Mouse (Mus musculus) hindbrain, embryonic 11.5 days (tissue): Measurements from ENCODE around the gene Hnrnpul1. TPM values are rescaled to one million over a fixed set of nuclear protein-coding genes. Genes with fewer than 3 reads are reported as not detected.
A peak's percentile ranks its signal among the peaks of the same experiment; 100 is the strongest.

ENCODE experiments used
- ATAC-seq: fragments of 200-750 bp; cut with Nextera tagmentation; 2 replicates; pipeline ENCODE4 v1.8.0; 2017; ENCODE audit warnings: mild to moderate bottlenecking, moderate TSS enrichment, moderate library complexity; ENCODE audit not compliant: low FRiP score
- DNase-seq: peaks from one replicate; pipeline ENCODE4 v3.0.0-alpha.2; 2015; ENCODE audit warnings: low spot score
- H3K27ac ChIP-seq: fragments of 300-500 bp; sonication (generic); 2 replicates; pipeline ENCODE4 v1.5.1; 2014; ENCODE audit warnings: mild to moderate bottlenecking, low read depth, low read length
- H3K27me3 ChIP-seq: fragments of 300-500 bp; sonication (generic); 2 replicates; pipeline ENCODE4 v1.6.1; 2014; ENCODE audit warnings: mild to moderate bottlenecking, low read length, moderate library complexity, mixed read lengths; ENCODE audit not compliant: control insufficient read depth, insufficient read depth
- H3K36me3 ChIP-seq: fragments of 300-500 bp; sonication (generic); 2 replicates; pipeline ENCODE4 v1.6.1; 2014; ENCODE audit warnings: mild to moderate bottlenecking, low read length, moderate library complexity, mixed read lengths; ENCODE audit not compliant: control insufficient read depth, insufficient read depth
- H3K4me1 ChIP-seq: fragments of 300-500 bp; sonication (generic); replicated peaks from 2 replicates; pipeline ENCODE4 v1.6.1; 2014; ENCODE audit warnings: low read length, mixed read lengths; ENCODE audit not compliant: control insufficient read depth, insufficient read depth
- H3K4me2 ChIP-seq: fragments of 300-500 bp; sonication (generic); replicated peaks from 2 replicates; pipeline ENCODE4 v1.6.1; 2014; ENCODE audit warnings: mild to moderate bottlenecking, low read depth, low read length
- H3K4me3 ChIP-seq: fragments of 300-500 bp; sonication (generic); 2 replicates; pipeline ENCODE4 v1.5.1; 2014; ENCODE audit warnings: low read depth, low read length
- H3K9ac ChIP-seq: fragments of 300-500 bp; sonication (generic); 2 replicates; pipeline ENCODE4 v1.6.1; 2014; ENCODE audit warnings: low read depth, low read length
- H3K9me3 ChIP-seq: fragments of 300-500 bp; sonication (generic); 2 replicates; pipeline ENCODE4 v1.6.1; 2016; ENCODE audit warnings: low read length; ENCODE audit not compliant: control insufficient read depth
- whole genome bisulfite sequencing: fragments of 180-500 bp; shearing (Covaris S2); extraction: QIAGEN DNeasy Blood & Tissue Kit; methylation state at CpG from one replicate; pipeline ENCODE4 v1.1.7; 2014; 5-methylcytosine and 5-hydroxymethylcytosine counted together
- polyA plus RNA-seq: library from polyadenylated mRNA; unstranded; fragments of >200 nt; fragmentation: Nextera tagmentation; extraction: Ambion mirVana; gene quantifications from 2 replicates; pipeline ENCODE4 v1.2.1, GENCODE M21; 2014

Hnrnpul1 gene
- polyA plus RNA-seq, 1 experiment from 2014 or later: 70.1 TPM

DNA sequence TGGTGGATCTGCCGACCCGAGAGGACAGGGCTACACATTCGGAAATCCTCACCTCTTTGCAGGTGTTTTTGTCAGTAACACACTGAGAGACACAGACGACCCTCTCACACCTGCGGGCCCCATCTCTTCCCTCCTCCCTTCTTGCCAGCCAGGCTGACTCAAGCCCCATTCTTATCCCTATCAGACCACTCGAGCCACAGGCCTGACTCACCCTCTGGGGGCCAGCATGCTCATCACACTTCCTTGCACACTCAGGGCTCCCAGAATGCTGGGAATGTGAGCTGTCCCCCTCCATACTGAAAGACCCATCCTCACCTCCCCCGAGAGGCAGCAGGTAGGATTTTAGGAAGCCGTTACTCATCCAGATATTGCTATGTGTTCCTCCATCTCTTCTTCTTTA lies 29.2 kb upstream of the Hnrnpul1 start:
- H3K9me3 ChIP-seq: no peaks in the 10 kb centered on the region
- H3K4me2 ChIP-seq: no peak overlapping the region
- H3K4me3 ChIP-seq: no peak overlapping the region
- H3K9ac ChIP-seq: no peak overlapping the region
- DNase-seq (no peak), ATAC-seq (no peak)
- peaks cover 11% of the 10 kb centered on the region for H3K4me1 ChIP-seq
- no peak overlapping the region for H3K27ac ChIP-seq
- no peaks in the 10 kb centered on the region for H3K36me3 ChIP-seq
- 80% methylated on average over 8 of the region's 8 CpGs for WGBS
- 0 out of 2 replicates have a peak, but pooled peaks cover 2% of the 10 kb centered on the region for H3K27me3 ChIP-seq

DNA sequence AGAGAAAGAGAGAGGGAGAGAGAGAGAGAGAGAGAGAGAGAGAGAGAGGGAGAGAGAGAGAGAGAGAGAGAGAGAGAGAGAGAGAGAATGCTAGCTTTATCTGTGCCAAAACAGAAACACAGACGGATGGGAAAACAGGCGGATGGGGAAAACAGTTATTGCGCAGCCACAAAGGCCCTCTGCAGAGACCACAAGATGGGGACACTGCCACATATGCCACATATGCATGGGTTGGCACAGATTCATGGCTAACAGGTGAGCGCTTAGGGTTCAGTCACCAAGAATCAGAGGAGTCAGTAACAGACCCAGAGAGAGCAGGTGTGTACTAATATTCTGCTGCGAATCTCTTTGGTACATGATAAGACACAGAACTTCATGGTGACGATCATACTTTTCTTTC lies 28.2 kb upstream of the Hnrnpul1 start:
- ATAC-seq (no peak), DNase-seq (no peak)
- H3K4me2 ChIP-seq: no peak overlapping the region

DNA sequence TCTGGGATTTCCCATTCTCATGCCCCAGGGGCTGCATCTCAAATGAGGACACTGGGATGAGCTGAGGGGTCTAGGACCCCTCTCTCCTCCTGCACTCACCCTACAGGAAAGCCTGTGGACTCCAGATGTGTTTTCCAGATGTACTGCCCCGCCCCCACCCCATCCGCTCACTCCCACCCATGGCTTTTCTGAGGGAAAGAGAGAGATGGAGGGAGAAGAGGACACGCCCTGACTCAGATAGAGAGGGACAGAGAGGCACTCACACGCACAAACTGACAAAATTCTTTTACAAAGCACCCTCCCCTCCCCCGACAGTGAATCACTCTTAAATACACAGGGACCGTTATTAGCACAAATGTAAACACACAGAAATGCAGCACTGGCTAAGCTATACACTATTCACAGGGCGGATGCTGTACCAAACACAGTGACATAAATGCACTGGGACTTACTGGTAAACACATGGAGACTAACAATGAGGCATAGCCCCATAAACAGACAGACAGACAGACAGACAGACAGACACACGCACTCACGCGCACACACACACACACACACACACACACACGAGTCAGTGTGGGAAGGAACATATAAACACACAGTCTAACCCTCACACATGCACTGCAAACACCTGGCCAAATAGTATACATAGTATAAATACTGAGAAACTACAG lies 27.5 kb upstream of the Hnrnpul1 start:
- ATAC-seq (peak; percentile 61), DNase-seq (peak; percentile 24)
- H3K9me3 ChIP-seq: no peaks in the 10 kb centered on the region
- H3K9ac ChIP-seq: peak overlapping the region; percentile 50
- peak overlapping the region; percentile 22 for H3K4me3 ChIP-seq
- WGBS: 52% methylated on average over 11 of the region's 11 CpGs
- no peak overlapping the region for H3K27ac ChIP-seq
- H3K36me3 ChIP-seq: no peaks in the 10 kb centered on the region
- H3K4me1 ChIP-seq: no peaks in the 10 kb centered on the region
- H3K27me3 ChIP-seq: no peaks in the 10 kb centered on the region
- peak overlapping the region; percentile 48 for H3K4me2 ChIP-seq

More for the DNA sequence above, 28.2 kb upstream of the Hnrnpul1 start:
- Histone ChIP-seq H3K27me3 (0 out of 2 replicates have a peak, but pooled peaks cover 2% of the 10 kb centered on the region), H3K36me3 (no peaks in the 10 kb centered on the region), H3K27ac (no peak overlapping the region), H3K9me3 (no peaks in the 10 kb centered on the region), H3K4me3 (no peak overlapping the region), H3K4me1 (peaks cover 5% of the 10 kb centered on the region), H3K9ac (no peak overlapping the region)
- WGBS: 79% methylated on average over 6 of the region's 6 CpGs

DNA sequence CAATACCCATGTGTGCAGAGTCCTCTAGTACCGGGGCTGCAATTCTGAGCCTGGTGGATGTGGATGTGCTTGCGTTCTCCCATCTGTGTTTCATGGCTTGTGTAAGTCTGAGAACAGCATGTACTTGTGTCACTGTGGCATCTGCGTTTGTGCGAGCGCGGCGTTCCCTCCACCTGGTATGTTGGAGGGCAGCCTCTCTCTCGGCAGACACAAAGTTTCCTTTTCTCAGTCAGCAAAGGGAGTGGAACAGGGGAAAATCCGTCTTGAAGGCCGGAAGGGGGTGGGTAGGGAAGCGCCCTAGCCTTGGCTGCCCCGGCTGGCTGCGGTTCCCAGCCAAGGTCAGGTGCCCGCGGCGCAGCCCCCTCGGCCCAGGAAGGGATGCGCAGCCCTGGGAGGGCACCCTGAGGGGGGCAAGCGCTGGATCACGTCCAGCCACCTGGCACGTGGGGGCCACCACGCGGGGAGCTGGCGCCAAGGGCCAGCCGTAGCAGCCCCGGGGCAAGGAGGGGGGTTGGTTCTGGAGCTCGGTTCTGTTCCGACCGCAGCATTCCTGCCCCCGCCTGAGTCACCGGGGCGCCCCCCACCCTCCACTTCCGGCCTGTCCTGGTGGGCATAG lies 26.9 kb upstream of the Hnrnpul1 start:
- WGBS: 9% methylated on average over 33 of the region's 33 CpGs
- no peak overlapping the region for H3K27ac ChIP-seq
- no peaks in the 10 kb centered on the region for H3K36me3 ChIP-seq
- ATAC-seq (peak; percentile 45; the same call in 1 of the 2 replicates), DNase-seq (peak; percentile 26)
- peak overlapping the region; percentile 22 for H3K4me3 ChIP-seq
- peak overlapping the region; percentile 50 for H3K9ac ChIP-seq
- peak overlapping the region; percentile 48 for H3K4me2 ChIP-seq
- no peaks in the 10 kb centered on the region for H3K9me3 ChIP-seq
- H3K27me3 ChIP-seq: no peaks in the 10 kb centered on the region
- no peaks in the 10 kb centered on the region for H3K4me1 ChIP-seq

DNA sequence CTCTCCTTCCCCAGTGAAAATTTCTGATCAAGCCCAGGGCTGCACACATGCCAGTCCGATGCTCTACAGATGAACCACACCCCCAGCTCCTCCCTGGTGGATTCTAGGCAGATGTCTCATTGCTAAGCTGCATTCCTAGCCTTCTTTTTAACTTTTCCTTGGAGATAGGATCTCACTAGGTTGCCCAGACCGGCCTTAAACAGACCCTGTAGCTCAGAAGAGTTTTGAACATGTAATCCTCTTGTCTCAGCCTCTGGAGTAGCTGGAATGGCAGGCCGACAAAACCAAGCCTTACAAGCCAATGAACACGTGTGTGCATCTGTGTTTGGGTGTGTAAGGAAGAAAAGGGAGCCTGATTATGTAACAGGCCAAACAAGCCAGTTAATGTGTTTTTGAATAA lies 26.2 kb upstream of the Hnrnpul1 start:
- H3K4me2 ChIP-seq: no peak overlapping the region; the same call in 1 of the 2 replicates
- no peak for ATAC-seq
- H3K9ac ChIP-seq: no peak overlapping the region
- 51% methylated on average over 4 of the region's 4 CpGs for WGBS
- H3K27me3 ChIP-seq: no peaks in the 10 kb centered on the region
- no peak overlapping the region for H3K27ac ChIP-seq
- H3K36me3 ChIP-seq: no peaks in the 10 kb centered on the region
- no peak overlapping the region for H3K4me3 ChIP-seq
- DNase-seq: no peak
- no peaks in the 10 kb centered on the region for H3K9me3 ChIP-seq
- no peaks in the 10 kb centered on the region for H3K4me1 ChIP-seq

DNA sequence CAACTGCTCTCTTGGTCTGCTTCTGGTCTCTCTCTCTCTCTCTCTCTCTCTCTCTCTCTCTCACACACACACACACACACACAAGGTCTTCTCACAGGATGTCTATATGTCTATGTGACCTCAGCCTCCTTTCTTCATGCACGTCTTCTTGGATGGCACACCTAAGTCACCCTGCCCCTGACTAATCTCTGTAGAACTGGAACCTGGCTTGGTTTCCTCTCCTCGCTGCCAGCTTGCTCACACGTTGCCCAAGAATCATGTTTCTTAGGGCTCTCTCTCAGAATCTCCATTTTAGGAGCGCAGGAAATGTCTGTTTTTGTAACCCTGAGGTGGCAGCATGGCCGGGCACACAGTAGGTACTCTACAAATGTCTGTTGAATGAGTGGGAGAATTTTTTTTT lies 25.5 kb upstream of the Hnrnpul1 start:
- Histone ChIP-seq H3K4me3 (no peak overlapping the region), H3K4me2 (no peak overlapping the region), H3K27ac (no peak overlapping the region), H3K4me1 (no peaks in the 10 kb centered on the region), H3K27me3 (no peaks in the 10 kb centered on the region), H3K36me3 (no peaks in the 10 kb centered on the region), H3K9ac (no peak overlapping the region), H3K9me3 (no peaks in the 10 kb centered on the region)
- no peak for DNase-seq
- ATAC-seq: no peak
- 91% methylated on average over 5 of the region's 5 CpGs for WGBS

DNA sequence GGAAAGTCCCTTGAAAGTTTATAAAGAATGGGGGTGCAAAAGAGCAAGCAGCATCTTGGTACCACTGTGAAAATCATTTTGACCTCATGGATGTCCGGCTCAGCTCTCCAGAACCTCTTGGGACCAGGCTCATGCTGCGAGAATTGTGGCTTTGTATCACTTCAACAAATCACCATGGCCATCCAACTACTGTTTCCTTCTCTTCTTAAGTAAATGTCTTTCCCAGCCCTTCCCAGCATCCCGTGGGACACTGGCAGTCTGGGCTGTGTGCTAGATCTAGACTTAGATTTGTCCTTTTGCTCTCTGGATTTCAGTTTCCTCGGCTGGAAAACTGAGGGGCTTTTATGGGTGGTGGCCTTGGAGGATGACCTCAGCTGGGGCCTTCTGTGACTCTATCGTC lies 13.7 kb upstream of the Hnrnpul1 start:
- H3K4me2 ChIP-seq: no peak overlapping the region
- H3K4me3 ChIP-seq: no peak overlapping the region
- WGBS: 86% methylated on average over 5 of the region's 5 CpGs
- DNase-seq: no peak
- H3K9ac ChIP-seq: no peak overlapping the region
- ATAC-seq: no peak
- H3K27ac ChIP-seq: no peak overlapping the region
- no peaks in the 10 kb centered on the region for H3K4me1 ChIP-seq
- H3K27me3 ChIP-seq: no peaks in the 10 kb centered on the region
- no peaks in the 10 kb centered on the region for H3K36me3 ChIP-seq
- no peaks in the 10 kb centered on the region for H3K9me3 ChIP-seq

DNA sequence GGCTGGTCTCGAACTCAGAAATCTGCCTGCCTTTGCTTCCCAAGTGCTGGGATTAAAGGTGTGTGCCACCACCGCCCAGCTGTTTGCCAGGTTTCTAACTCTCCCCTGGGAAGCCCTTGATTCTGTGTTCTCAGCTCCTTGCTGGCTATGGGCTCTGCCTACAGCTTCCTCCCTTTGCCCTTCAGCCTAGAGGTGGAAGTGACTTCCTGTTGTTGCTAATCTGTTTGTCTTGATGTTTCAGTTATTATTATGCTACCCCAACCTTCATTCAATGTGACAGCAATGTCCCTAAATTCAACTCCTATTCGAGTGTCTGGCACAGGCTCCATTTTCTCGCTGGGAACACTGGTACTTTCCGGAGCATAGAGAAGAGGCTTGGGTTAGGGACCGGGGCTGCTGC lies 11.6 kb upstream of the Hnrnpul1 start:
- no peaks in the 10 kb centered on the region for H3K4me1 ChIP-seq
- no peaks in the 10 kb centered on the region for H3K27me3 ChIP-seq
- DNase-seq (no peak), ATAC-seq (no peak)
- H3K9me3 ChIP-seq: no peaks in the 10 kb centered on the region
- H3K4me3 ChIP-seq: no peak overlapping the region
- no peak overlapping the region for H3K4me2 ChIP-seq
- H3K9ac ChIP-seq: no peak overlapping the region
- WGBS: 88% methylated on average over 6 of the region's 6 CpGs
- H3K27ac ChIP-seq: no peak overlapping the region
- H3K36me3 ChIP-seq: no peaks in the 10 kb centered on the region

DNA sequence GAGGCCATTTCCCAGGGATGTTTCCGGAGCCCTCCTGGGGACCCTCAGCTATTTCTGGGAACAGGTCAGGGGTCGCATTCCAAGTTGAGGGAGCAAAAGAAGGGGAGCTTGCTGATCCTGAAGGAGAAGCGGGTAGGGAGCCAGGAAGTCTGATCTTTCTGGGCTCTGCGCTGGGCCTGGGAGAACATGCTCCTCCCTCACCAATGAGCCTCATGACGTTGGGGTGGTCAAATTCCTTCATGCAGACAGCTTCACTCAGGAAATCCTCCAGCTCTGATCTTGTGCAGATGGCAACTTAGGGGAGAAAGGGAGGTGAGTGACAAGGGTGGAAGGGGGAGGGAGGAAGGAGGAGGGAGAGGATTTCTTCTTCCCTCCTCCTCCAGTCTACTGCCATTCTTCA lies 9.7 kb upstream of the Hnrnpul1 start:
- Histone ChIP-seq H3K9me3 (no peaks in the 10 kb centered on the region), H3K4me2 (no peak overlapping the region), H3K27me3 (no peaks in the 10 kb centered on the region), H3K4me1 (no peaks in the 10 kb centered on the region), H3K4me3 (no peak overlapping the region), H3K36me3 (no peaks in the 10 kb centered on the region), H3K9ac (no peak overlapping the region), H3K27ac (no peak overlapping the region)
- WGBS: 55% methylated on average over 5 of the region's 5 CpGs
- DNase-seq: peak; percentile 8
- no peak for ATAC-seq
